Mouse (Mus musculus): ENCODE data around the gene Per2.

Per2 gene

GRCm38 (mm10) chr1:91435606-91436130 is 23.5 kb downstream of the Per2 start:
- no peak for DNase-seq (ENCODE audit: low spot score in 2 of 2)

GRCm38 (mm10) chr1:91434905-91435304 is 24.2 kb downstream of the Per2 start:
- no peak for DNase-seq (ENCODE audit: low spot score in 2 of 2)

GRCm38 (mm10) chr1:91430761-91431160 is 28.4 kb downstream of the Per2 start:
- DNase-seq (ENCODE audit: low spot score in 2 of 2): no peak

GRCm38 (mm10) chr1:91429212-91429611 is 29.9 kb downstream of the Per2 start:
- DNase-seq (ENCODE audit: low spot score in 2 of 2): no peak

- peak; percentile 70 to 74 for DNase-seq (ENCODE audit: low spot score in 2 of 2)
Observed at GRCm38 (mm10) chr1:91428614-91429013, 30.5 kb downstream of the Per2 start.

- no peak for DNase-seq (ENCODE audit: low spot score in 2 of 2)
Observed at GRCm38 (mm10) chr1:91426397-91426796, 32.7 kb downstream of the Per2 start.

GRCm38 (mm10) chr1:91420601-91421065 is 38.5 kb downstream of the Per2 start:
- no peak for DNase-seq (ENCODE audit: low spot score in 2 of 2)

- DNase-seq (ENCODE audit: low spot score in 2 of 2): no peak
Observed at GRCm38 (mm10) chr1:91419862-91420600, 39.1 kb downstream of the Per2 start.

- DNase-seq (ENCODE audit: low spot score in 2 of 2): no peak
Observed at GRCm38 (mm10) chr1:91417991-91418390, 41.1 kb downstream of the Per2 start.

- no peak for DNase-seq (ENCODE audit: low spot score in 2 of 2)
Observed at GRCm38 (mm10) chr1:91415311-91415710, 43.8 kb downstream of the Per2 start.

GRCm38 (mm10) chr1:91414903-91415302 is 44.2 kb downstream of the Per2 start:
- DNase-seq (ENCODE audit: low spot score in 2 of 2): no peak

- DNase-seq (ENCODE audit: low spot score in 2 of 2): peak in 1 of 2 experiments; percentile 46
Observed at GRCm38 (mm10) chr1:91413898-91414594, 45.1 kb downstream of the Per2 start, which contains the start of gene Hes6. Hes6 (minus strand) TSS chr1:91414038.

GRCm38 (mm10) chr1:91413536-91413897 is 45.6 kb downstream of the Per2 start:
- DNase-seq (ENCODE audit: low spot score in 2 of 2): no peak

- peak; percentile 79 to 84 for DNase-seq (ENCODE audit: low spot score in 2 of 2)
Observed at GRCm38 (mm10) chr1:91413030-91413506, 46.1 kb downstream of the Per2 start.

- DNase-seq (ENCODE audit: low spot score in 2 of 2): no peak
Observed at GRCm38 (mm10) chr1:91412286-91413029, 46.7 kb downstream of the Per2 start.

- no peak for DNase-seq (ENCODE audit: low spot score in 2 of 2)
Observed at GRCm38 (mm10) chr1:91411631-91412285, 47.4 kb downstream of the Per2 start.

GRCm38 (mm10) chr1:91407819-91408218 is 51.3 kb downstream of the Per2 start:
- no peak for DNase-seq (ENCODE audit: low spot score in 2 of 2)

GRCm38 (mm10) chr1:91405406-91406169 is 53.5 kb downstream of the Per2 start:
- no peak for DNase-seq (ENCODE audit: low spot score in 2 of 2)

GRCm38 (mm10) chr1:91404976-91405375 is 54.1 kb downstream of the Per2 start:
- no peak for DNase-seq (ENCODE audit: low spot score in 2 of 2)

- peak; percentile 55 for DNase-seq (ENCODE audit: low spot score in 2 of 2)
Observed at GRCm38 (mm10) chr1:91398260-91399062, 60.7 kb downstream of the Per2 start, which contains the start of gene Ilkap. Ilkap (minus strand) TSS chr1:91398815.
